14 mouse cellular contexts compared by ENCODE assay signal in genomic region chr4:59619611-59620245, GRCm38 (mm10).
"Had no signal": no experiment of that assay in that cellular context is flagged by ENCODE, and none has a peak within 500 bp of the region (broad histone marks: within the 10 kb centered on the region; RNA-seq: fewer than 3 reads in every experiment).

No protein-coding gene starts in this region.

- H3K4me3 ChIP-seq: neural tube, embryonic 15.5 days; stomach, embryonic 15.5 days had no signal

- H3K36me3 ChIP-seq: neural tube, embryonic 15.5 days; stomach, embryonic 15.5 days had no signal

- DNase-seq: retina, postnatal 1 day; right cerebral cortex, adult 18-20 months; right cerebral cortex, postnatal 14 days; right cerebral cortex, postnatal 25 days; right cerebral cortex, postnatal 4 days; spleen, adult 18-20 months; thymus, adult 18-20 months; thymus, adult 2 months; thymus, postnatal 14 days; thymus, postnatal 25 days; thymus, postnatal 36 days; thymus, postnatal 4 days had no signal

- H3K4me2 ChIP-seq: neural tube, embryonic 15.5 days; stomach, embryonic 15.5 days had no signal

- H3K27me3 ChIP-seq: neural tube, embryonic 15.5 days; stomach, embryonic 15.5 days had no signal
